Mouse (Mus musculus): ENCODE data around the gene Epc2. TPM values are rescaled to one million over a fixed set of nuclear protein-coding genes. Genes with fewer than 3 reads are reported as not detected.
A peak's percentile ranks its signal among the peaks of the same experiment; 100 is the strongest.

Gene Epc2
- polyA plus RNA-seq, 1 experiment from 2014 or later = 8.6 TPM

DNA sequence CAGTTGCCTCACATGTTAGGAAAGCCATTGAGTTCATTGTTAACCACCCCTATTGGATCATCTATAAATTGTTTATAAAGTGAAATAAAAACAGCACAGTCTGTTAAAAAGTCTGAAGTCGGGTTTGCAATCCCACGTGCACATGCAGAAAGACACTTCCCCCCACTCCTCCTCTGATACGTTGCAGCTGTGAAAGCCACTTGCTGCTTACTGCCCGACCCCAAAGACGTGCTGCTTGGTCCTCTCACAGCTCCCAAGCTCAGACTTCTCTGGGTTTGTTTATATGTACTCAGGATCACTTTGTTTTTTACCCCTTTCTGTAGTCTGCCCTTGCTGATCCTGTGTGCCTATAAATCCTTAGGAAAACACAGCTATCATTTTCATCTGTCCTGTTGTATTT, 96.5 kb downstream of the Epc2 start:
- peaks cover 14% of the 10 kb centered on the region for H3K36me3 ChIP-seq (ENCODE audit: control insufficient read depth, insufficient read depth, low read length)
- ATAC-seq = no peak
- no peak overlapping the region for H3K4me3 ChIP-seq (ENCODE audit: low read length)
- H3K4me2 ChIP-seq (ENCODE audit: low read length) = no peak overlapping the region
- no peak overlapping the region for H3K9ac ChIP-seq (ENCODE audit: low read depth, low read length)
- H3K4me1 ChIP-seq (ENCODE audit: control insufficient read depth, insufficient read depth, low read depth, low read length) = no peaks in the 10 kb centered on the region
- H3K27ac ChIP-seq (ENCODE audit: low read depth, low read length) = no peak overlapping the region
- H3K9me3 ChIP-seq (ENCODE audit: control insufficient read depth, low read length) = no peaks in the 10 kb centered on the region
- no peaks in the 10 kb centered on the region for H3K27me3 ChIP-seq (replicated peaks; ENCODE audit: control insufficient read depth, insufficient read depth, low read length)
- 86% methylated on average over 5 of the region's 5 CpGs for WGBS

DNA sequence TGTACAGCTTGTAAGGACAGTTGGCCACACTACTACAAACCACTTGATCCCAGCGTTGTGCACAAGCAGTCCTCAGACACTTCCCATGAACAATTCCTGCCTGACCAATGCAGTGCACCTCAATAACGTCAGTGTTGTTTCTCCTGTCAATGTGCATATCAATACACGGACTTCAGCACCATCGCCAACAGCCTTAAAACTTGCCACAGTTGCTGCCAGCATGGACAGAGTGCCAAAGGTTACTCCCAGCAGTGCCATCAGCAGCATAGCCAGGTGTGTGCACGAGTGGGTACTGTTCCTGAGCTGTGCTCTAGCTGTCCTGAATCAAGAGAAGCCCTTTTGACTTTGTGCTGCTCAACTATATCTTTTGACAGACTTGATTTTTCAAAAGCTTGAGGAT, 97.2 kb downstream of the Epc2 start:
- peaks cover 14% of the 10 kb centered on the region for H3K36me3 ChIP-seq (ENCODE audit: control insufficient read depth, insufficient read depth, low read length)
- H3K4me2 ChIP-seq (ENCODE audit: low read length) = no peak overlapping the region
- no peaks in the 10 kb centered on the region for H3K4me1 ChIP-seq (ENCODE audit: control insufficient read depth, insufficient read depth, low read depth, low read length)
- no peak for ATAC-seq
- no peaks in the 10 kb centered on the region for H3K27me3 ChIP-seq (replicated peaks; ENCODE audit: control insufficient read depth, insufficient read depth, low read length)
- H3K27ac ChIP-seq (ENCODE audit: low read depth, low read length) = no peak overlapping the region
- H3K4me3 ChIP-seq (ENCODE audit: low read length) = no peak overlapping the region
- 87% methylated on average over 5 of the region's 5 CpGs for WGBS
- H3K9me3 ChIP-seq (ENCODE audit: control insufficient read depth, low read length) = no peaks in the 10 kb centered on the region
- H3K9ac ChIP-seq (ENCODE audit: low read depth, low read length) = no peak overlapping the region

DNA sequence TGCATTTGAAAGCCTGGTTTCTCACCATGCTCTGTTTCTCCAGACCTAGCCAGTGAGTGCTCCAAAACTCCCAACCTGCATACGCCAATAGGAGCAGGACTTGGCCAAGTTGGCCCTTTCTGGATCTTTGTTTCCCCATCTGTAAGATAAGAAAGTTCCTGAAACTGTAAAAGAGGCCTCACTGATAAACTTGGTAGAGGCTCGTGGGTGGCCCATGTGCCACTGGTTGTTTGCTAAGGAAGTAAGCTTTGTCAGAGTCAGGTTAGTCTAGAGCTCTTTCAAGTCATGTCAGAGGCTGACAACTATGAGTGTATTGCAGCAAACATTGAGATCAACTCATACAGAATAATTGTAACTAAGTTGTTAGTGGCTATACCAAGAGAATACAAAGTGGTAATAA, 101.8 kb downstream of the Epc2 start:
- 95% methylated on average over 2 of the region's 2 CpGs for whole genome bisulfite sequencing
- Histone ChIP-seq H3K4me3 (ENCODE audit: low read length) (no peak overlapping the region), H3K36me3 (ENCODE audit: control insufficient read depth, insufficient read depth, low read length) (peaks cover 5% of the 10 kb centered on the region), H3K9ac (ENCODE audit: low read depth, low read length) (no peak overlapping the region), H3K4me1 (ENCODE audit: control insufficient read depth, insufficient read depth, low read depth, low read length) (no peaks in the 10 kb centered on the region), H3K27me3 (replicated peaks; ENCODE audit: control insufficient read depth, insufficient read depth, low read length) (no peaks in the 10 kb centered on the region), H3K27ac (ENCODE audit: low read depth, low read length) (no peak overlapping the region), H3K4me2 (ENCODE audit: low read length) (no peak overlapping the region), H3K9me3 (ENCODE audit: control insufficient read depth, low read length) (no peaks in the 10 kb centered on the region)
- no peak for ATAC-seq

DNA sequence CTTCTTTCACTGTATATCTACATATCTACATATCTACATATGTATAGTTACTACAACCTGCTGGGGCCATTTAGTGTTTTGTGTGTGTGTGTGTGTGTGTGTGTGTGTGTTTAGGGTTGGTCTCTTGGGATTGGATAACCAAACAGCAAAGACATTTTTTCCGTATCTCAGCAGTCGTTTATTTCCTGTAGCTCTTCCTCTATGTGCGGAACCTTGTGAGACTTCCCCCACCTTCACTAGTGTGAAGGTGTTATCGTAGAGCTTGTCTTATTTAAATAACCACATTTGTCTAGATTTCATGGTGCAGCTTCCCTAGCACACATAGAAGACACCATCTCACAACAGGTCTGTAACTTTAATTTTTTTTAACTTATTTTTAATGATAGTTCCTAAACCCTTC, 106.1 kb downstream of the Epc2 start:
- Histone ChIP-seq H3K9me3 (ENCODE audit: control insufficient read depth, low read length) (no peaks in the 10 kb centered on the region), H3K27ac (ENCODE audit: low read depth, low read length) (no peak overlapping the region), H3K4me2 (ENCODE audit: low read length) (no peak overlapping the region), H3K27me3 (replicated peaks; ENCODE audit: control insufficient read depth, insufficient read depth, low read length) (no peaks in the 10 kb centered on the region), H3K9ac (ENCODE audit: low read depth, low read length) (no peak overlapping the region), H3K36me3 (ENCODE audit: control insufficient read depth, insufficient read depth, low read length) (no peaks in the 10 kb centered on the region), H3K4me3 (ENCODE audit: low read length) (no peak overlapping the region), H3K4me1 (ENCODE audit: control insufficient read depth, insufficient read depth, low read depth, low read length) (no peaks in the 10 kb centered on the region)
- WGBS = 90% methylated on average over 4 of the region's 4 CpGs
- ATAC-seq = no peak

DNA sequence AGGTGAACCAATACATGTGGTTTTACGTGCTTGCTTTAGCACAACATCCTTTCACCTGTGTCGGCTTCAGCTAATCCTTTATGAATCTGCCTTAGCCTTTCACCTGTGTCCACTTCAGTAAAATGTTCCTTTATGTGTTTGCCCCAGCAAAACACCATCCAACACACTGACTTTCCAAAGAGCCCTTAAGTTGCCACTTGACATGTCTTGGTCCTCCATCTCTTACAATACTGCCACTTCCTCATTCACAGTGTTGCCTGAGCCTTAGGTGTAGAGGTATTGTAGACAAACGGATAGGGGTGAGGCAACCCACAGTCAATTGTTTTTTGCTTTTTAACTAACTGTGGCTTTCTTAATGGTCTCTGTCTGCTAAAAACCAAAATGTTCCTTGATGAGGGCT, 107.1 kb downstream of the Epc2 start:
- Histone ChIP-seq H3K4me3 (ENCODE audit: low read length) (no peak overlapping the region), H3K9me3 (ENCODE audit: control insufficient read depth, low read length) (no peaks in the 10 kb centered on the region), H3K4me1 (ENCODE audit: control insufficient read depth, insufficient read depth, low read depth, low read length) (no peaks in the 10 kb centered on the region), H3K27me3 (replicated peaks; ENCODE audit: control insufficient read depth, insufficient read depth, low read length) (no peaks in the 10 kb centered on the region), H3K27ac (ENCODE audit: low read depth, low read length) (no peak overlapping the region), H3K4me2 (ENCODE audit: low read length) (no peak overlapping the region), H3K36me3 (ENCODE audit: control insufficient read depth, insufficient read depth, low read length) (no peaks in the 10 kb centered on the region), H3K9ac (ENCODE audit: low read depth, low read length) (no peak overlapping the region)
- no peak for ATAC-seq
- WGBS = 95% methylated on average over 3 of the region's 3 CpGs

DNA sequence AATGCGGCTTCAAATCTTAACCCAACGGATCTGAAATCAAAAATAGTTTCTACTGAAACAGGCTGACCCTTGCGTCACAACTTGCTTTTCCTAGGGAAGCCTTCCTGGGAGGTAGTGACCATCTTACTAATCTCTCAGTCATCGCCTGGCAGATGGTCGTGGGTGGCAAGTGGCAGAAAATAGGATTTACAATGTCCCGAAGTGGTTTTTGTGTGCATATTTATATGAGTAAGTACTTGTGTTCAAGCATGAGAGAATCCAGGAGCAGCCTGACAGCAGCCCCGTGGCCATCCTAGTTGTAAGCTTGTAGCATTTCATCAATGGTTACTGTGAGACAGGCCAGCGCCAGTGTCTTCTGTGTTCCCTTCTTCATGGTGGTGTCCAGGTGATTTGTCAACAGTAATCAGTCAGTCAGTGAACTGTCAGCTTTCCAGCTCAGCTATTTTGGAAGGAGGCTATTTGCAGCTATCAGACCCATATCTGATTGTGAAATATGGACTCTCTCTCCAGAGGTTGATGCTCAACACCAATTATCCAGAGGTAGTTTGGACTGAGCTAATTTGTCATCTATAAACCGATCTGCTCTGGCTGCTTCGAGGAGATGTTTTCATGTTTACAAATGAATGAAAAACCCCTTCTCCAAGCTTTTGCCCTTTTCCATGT, 111.5 kb downstream of the Epc2 start:
- no peak overlapping the region for H3K4me2 ChIP-seq (ENCODE audit: low read length)
- no peak overlapping the region for H3K9ac ChIP-seq (ENCODE audit: low read depth, low read length)
- no peak overlapping the region for H3K4me3 ChIP-seq (ENCODE audit: low read length)
- no peak overlapping the region for H3K27ac ChIP-seq (ENCODE audit: low read depth, low read length)
- no peaks in the 10 kb centered on the region for H3K4me1 ChIP-seq (ENCODE audit: control insufficient read depth, insufficient read depth, low read depth, low read length)
- peak; percentile 52; the same call in 1 of the 2 replicates for ATAC-seq
- no peaks in the 10 kb centered on the region for H3K9me3 ChIP-seq (ENCODE audit: control insufficient read depth, low read length)
- no peaks in the 10 kb centered on the region for H3K27me3 ChIP-seq (replicated peaks; ENCODE audit: control insufficient read depth, insufficient read depth, low read length)
- 84% methylated on average over 10 of the region's 10 CpGs for WGBS
- no peaks in the 10 kb centered on the region for H3K36me3 ChIP-seq (ENCODE audit: control insufficient read depth, insufficient read depth, low read length)

DNA sequence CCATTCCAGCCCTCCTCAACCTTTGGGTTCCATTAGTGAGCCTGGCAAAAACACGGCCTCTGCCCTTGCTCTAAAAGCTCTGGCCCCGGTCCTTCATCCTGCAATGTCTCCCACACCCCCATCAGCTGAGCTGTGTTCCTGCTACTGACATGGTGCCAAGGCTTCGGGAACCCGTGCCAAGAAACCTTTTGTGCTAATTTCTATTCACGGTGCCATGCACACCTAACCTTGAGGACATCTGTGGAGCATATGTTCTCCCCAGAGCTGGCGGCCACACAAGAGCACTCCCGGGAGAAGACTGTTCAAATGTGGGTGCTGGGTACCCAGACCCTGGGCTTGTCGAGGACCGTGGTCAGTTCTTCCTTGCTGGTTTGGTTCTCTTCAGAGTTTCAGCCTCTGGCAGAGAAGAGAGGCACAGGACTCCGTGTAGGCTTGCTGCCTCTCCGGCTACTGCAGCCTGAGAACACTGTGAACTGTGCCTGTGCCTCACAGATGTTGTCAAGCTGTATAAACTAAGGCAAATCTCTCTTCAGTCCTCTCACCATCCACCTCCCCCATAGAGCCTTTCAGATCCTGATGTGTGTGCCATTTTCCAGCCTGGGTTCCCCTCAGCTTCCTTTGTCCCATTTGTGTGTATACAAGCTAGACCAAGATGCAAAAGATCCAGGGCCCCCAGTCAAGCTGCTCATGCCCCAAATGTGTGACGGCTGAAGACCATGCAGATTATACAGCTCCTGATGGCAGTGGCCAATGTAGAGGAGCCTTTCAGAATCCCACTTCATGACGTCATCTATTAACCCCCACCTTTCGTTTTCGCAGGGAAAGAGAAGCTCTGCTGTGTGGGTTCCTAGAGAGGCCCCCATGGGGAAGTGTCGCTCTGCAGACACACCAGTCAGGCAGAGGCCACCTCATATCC, 118.8 kb downstream of the Epc2 start:
- Histone ChIP-seq H3K4me3 (ENCODE audit: low read length) (no peak overlapping the region), H3K4me2 (ENCODE audit: low read length) (peak overlapping the region; percentile 17), H3K4me1 (ENCODE audit: control insufficient read depth, insufficient read depth, low read depth, low read length) (peaks cover 12% of the 10 kb centered on the region), H3K9ac (ENCODE audit: low read depth, low read length) (no peak overlapping the region), H3K9me3 (ENCODE audit: control insufficient read depth, low read length) (no peaks in the 10 kb centered on the region), H3K36me3 (ENCODE audit: control insufficient read depth, insufficient read depth, low read length) (no peaks in the 10 kb centered on the region), H3K27ac (ENCODE audit: low read depth, low read length) (no peak overlapping the region), H3K27me3 (replicated peaks; ENCODE audit: control insufficient read depth, insufficient read depth, low read length) (no peaks in the 10 kb centered on the region)
- ATAC-seq = peak; percentile 68
- 47% methylated on average over 16 of the region's 16 CpGs for WGBS

DNA sequence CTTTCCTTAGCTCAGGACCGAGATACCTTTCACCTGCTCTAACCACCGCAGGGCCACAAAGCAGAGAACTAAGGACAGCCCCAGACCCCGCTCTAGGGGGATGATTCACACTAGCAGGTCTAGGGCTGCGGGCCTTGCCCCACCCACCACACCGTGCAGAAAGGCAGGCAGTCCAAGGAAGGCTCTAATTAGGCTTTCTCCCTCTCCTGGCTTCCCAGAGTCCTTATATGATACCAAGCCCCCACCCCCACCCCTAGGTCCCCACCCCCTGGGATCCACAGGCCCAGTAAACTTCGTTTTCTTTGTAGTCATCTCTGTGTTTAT, 119.5 kb downstream of the Epc2 start:
- WGBS = 63% methylated on average over 6 of the region's 6 CpGs

DNA sequence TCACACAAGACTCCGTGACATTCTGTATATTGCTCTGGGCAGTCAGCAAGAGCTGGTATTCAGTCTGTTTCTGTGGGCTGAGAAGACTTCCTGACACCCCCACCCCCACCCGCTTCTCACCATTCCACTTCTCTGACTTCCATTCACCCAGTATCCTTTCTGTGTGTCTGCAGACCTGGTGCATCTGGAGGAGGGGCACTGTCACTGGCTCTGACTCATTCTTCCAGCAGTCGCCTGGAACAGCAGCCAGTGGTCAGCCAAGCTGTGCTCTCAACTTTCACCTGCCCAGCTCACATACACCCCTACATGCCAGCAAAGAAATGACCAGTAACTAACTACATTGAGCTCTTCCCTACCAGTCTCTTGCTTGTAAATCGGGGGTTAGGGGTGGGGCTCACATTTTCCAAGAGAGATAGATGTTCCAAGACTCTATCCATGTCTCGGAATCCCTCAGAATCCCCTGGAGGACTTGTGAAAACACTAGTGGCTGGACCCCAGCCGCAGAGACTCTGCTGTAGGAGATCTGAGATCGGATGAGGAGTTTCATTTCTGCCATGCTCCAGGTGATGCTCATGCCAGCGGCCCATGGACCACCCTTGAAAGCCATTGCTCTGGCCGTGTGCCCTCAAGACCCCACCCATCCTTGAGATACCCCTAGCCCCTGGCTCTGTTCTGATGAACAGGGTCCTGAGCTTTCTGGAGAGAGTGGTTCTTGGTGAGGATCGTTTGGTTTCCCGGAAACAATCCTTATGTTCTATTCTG, 120.1 kb downstream of the Epc2 start:
- Histone ChIP-seq H3K4me1 (ENCODE audit: control insufficient read depth, insufficient read depth, low read depth, low read length) (peaks cover 12% of the 10 kb centered on the region), H3K4me2 (ENCODE audit: low read length) (no peak overlapping the region; the same call in 1 of the 2 replicates), H3K36me3 (ENCODE audit: control insufficient read depth, insufficient read depth, low read length) (no peaks in the 10 kb centered on the region), H3K9me3 (ENCODE audit: control insufficient read depth, low read length) (no peaks in the 10 kb centered on the region), H3K27me3 (replicated peaks; ENCODE audit: control insufficient read depth, insufficient read depth, low read length) (no peaks in the 10 kb centered on the region), H3K4me3 (ENCODE audit: low read length) (no peak overlapping the region), H3K9ac (ENCODE audit: low read depth, low read length) (no peak overlapping the region), H3K27ac (ENCODE audit: low read depth, low read length) (0 out of 2 replicates have a peak overlapping the region, but pooled peaks have one; percentile 41)
- no peak for ATAC-seq
- 70% methylated on average over 11 of the region's 11 CpGs for WGBS

More for the DNA sequence above, 119.5 kb downstream of the Epc2 start:
- H3K4me1 ChIP-seq (ENCODE audit: control insufficient read depth, insufficient read depth, low read depth, low read length) = peaks cover 12% of the 10 kb centered on the region
- peak; percentile 18; the same call in 1 of the 2 replicates for ATAC-seq
- no peaks in the 10 kb centered on the region for H3K27me3 ChIP-seq (replicated peaks; ENCODE audit: control insufficient read depth, insufficient read depth, low read length)
- no peaks in the 10 kb centered on the region for H3K9me3 ChIP-seq (ENCODE audit: control insufficient read depth, low read length)
- H3K36me3 ChIP-seq (ENCODE audit: control insufficient read depth, insufficient read depth, low read length) = no peaks in the 10 kb centered on the region
- no peak overlapping the region for H3K27ac ChIP-seq (ENCODE audit: low read depth, low read length)
- no peak overlapping the region for H3K9ac ChIP-seq (ENCODE audit: low read depth, low read length)
- no peak overlapping the region for H3K4me2 ChIP-seq (ENCODE audit: low read length)
- H3K4me3 ChIP-seq (ENCODE audit: low read length) = no peak overlapping the region
